Mouse (Mus musculus): ENCODE data around the gene Xaf1.

Gene Xaf1

GRCm38 (mm10) chr11:72310491-72310890 is 9.1 kb downstream of the Xaf1 start:
- intact Hi-C loops (cut with DNase I): no loop called here

GRCm38 (mm10) chr11:72311355-72312001 is 10.0 kb downstream of the Xaf1 start:
- intact Hi-C loops (cut with DNase I): no loop called here

- intact Hi-C loops (cut with DNase I): no loop called here
These were observed 12.9 kb downstream of the Xaf1 start, which contains the start of gene Fbxo39 for GRCm38 (mm10) chr11:72314151-72314895. Gene Fbxo39, plus strand, starts transcription at chr11:72314444.

- intact Hi-C loops (cut with DNase I): no loop called here
These were observed 16.6 kb downstream of the Xaf1 start for GRCm38 (mm10) chr11:72318026-72318425.

- intact Hi-C loops (cut with DNase I): loop anchor here (5.0 kb wide), 1 partner anchor 97 kb away; no protein-coding TSS in a partner anchor
These were observed 23.0 kb downstream of the Xaf1 start for GRCm38 (mm10) chr11:72324431-72324830.

GRCm38 (mm10) chr11:72325701-72326100 is 24.3 kb downstream of the Xaf1 start:
- intact Hi-C loops (cut with DNase I): no loop called here

GRCm38 (mm10) chr11:72332951-72333667 is 31.7 kb downstream of the Xaf1 start:
- intact Hi-C loops (cut with DNase I): no loop called here

- intact Hi-C loops (cut with DNase I): no loop called here
These were observed 33.2 kb downstream of the Xaf1 start for GRCm38 (mm10) chr11:72334653-72335052.

- intact Hi-C loops (cut with DNase I): no loop called here
These were observed 35.3 kb downstream of the Xaf1 start for GRCm38 (mm10) chr11:72336726-72337125.

- intact Hi-C loops (cut with DNase I): no loop called here
These were observed 37.0 kb downstream of the Xaf1 start for GRCm38 (mm10) chr11:72338437-72338871.

- intact Hi-C loops (cut with DNase I): loop anchor here (5.0 kb wide), 1 partner anchor 228 kb away; no protein-coding TSS in a partner anchor
These were observed 38.3 kb downstream of the Xaf1 start for GRCm38 (mm10) chr11:72339716-72340115.

GRCm38 (mm10) chr11:72342549-72343237 is 41.3 kb downstream of the Xaf1 start:
- intact Hi-C loops (cut with DNase I): loop anchor here (5.0 kb wide), 1 partner anchor 225 kb away; no protein-coding TSS in a partner anchor

GRCm38 (mm10) chr11:72343238-72343625 is 41.8 kb downstream of the Xaf1 start:
- intact Hi-C loops (cut with DNase I): loop anchor here (5.0 kb wide), 1 partner anchor 224 kb away; no protein-coding TSS in a partner anchor

GRCm38 (mm10) chr11:72343904-72344303 is 42.5 kb downstream of the Xaf1 start:
- intact Hi-C loops (cut with DNase I): loop anchor here (2.0 to 5.0 kb wide), 2 partner anchors 85 to 223 kb away; no protein-coding TSS in a partner anchor

- intact Hi-C loops (cut with DNase I): loop anchor here (2.0 to 5.0 kb wide), 2 partner anchors 84 to 223 kb away; no protein-coding TSS in a partner anchor
These were observed 43.1 kb downstream of the Xaf1 start for GRCm38 (mm10) chr11:72344486-72344885.

- intact Hi-C loops (cut with DNase I): no loop called here
These were observed 47.1 kb downstream of the Xaf1 start for GRCm38 (mm10) chr11:72348563-72348962.

- intact Hi-C loops (cut with DNase I): no loop called here
These were observed 47.6 kb downstream of the Xaf1 start for GRCm38 (mm10) chr11:72349016-72349415.

GRCm38 (mm10) chr11:72349652-72350051 is 48.2 kb downstream of the Xaf1 start:
- intact Hi-C loops (cut with DNase I): no loop called here

- intact Hi-C loops (cut with DNase I): no loop called here
These were observed 50.8 kb downstream of the Xaf1 start for GRCm38 (mm10) chr11:72352272-72352671.

- intact Hi-C loops (cut with DNase I): no loop called here
These were observed 51.8 kb downstream of the Xaf1 start for GRCm38 (mm10) chr11:72353186-72353585.
